Mouse (Mus musculus): Measurements from ENCODE around the gene Gm9774. TPM values are rescaled to one million over a fixed set of nuclear protein-coding genes. Genes with fewer than 3 reads are reported as not detected.

Gm9774 gene
- polyA plus RNA-seq, 1 experiment from 2014 or later, result 4.3 TPM

DNA sequence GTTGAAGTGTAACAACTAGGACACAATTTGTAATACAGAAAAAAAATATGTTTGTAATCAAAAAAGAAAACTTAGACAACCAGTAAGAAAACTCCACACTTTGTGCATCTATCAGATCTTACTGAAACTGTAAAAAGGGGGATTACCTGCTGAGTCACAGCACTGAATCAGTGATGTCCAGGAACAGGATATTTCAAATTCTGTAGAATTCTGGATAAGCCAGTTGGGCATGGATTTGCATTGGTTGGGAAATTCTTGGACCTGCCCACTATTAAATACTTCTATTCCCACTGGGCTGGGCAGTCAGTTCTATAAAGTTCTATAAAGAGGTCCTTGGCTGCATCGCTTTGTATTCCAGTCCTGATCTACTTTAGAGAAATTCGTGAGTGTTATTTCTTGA, 11.4 kb downstream of the Gm9774 start, which contains the start of gene Sprr2j-ps:
Sprr2j-ps (plus strand) TSS at position 301 of the 400 bp plus-strand sequence.
- 62% methylated on average over 2 of the region's 2 CpGs for WGBS (ENCODE audit: insufficient replicate concordance)
- no peaks in the 10 kb centered on the region for H3K27me3 ChIP-seq (ENCODE audit: control insufficient read depth, insufficient read depth, low read depth, low read length)

DNA sequence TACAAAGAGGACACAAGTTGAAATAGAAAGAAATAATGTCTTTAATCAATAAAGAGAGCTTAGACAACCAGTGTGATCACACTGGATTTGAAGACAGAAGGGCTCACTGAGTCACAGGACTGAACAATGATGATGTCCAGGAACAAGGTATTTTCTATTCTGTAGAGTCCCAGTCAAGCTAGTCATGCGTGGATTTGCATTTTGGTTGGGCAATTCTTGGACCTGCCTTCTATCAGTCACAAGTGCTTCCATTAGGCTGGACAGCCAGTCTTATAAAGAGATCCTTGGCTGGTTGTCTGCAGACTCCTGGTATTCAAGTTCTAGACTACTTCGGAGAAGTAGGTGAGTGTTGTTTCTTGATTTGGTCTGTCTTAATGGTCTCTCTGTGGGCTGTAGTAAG, 21.5 kb downstream of the Gm9774 start, which contains the start of gene Sprr2i:
Sprr2i (plus strand) TSS at position 301 of the 400 bp plus-strand sequence.
- no peaks in the 10 kb centered on the region for H3K36me3 ChIP-seq (ENCODE audit: control insufficient read depth, insufficient read depth)
- 66% methylated on average over 2 of the region's 2 CpGs for WGBS (ENCODE audit: insufficient replicate concordance)
- no peak for ATAC-seq (ENCODE audit: low read depth)
- no peak within 1 kb of the TSS for H3K9ac ChIP-seq (ENCODE audit: low read depth, low read length)
- H3K4me1 ChIP-seq (ENCODE audit: control insufficient read depth, low read depth, low read length), result no peaks in the 10 kb centered on the region
- H3K27ac ChIP-seq (ENCODE audit: low read length), result no peak within 1 kb of the TSS
- H3K4me3 ChIP-seq (ENCODE audit: low read depth, low read length), result no peak within 1 kb of the TSS
- no peak within 1 kb of the TSS for H3K4me2 ChIP-seq (ENCODE audit: low read depth, low read length)
- H3K9me3 ChIP-seq (replicated peaks; ENCODE audit: control insufficient read depth, low read length), result no peaks in the 10 kb centered on the region
- no peaks in the 10 kb centered on the region for H3K27me3 ChIP-seq (ENCODE audit: control insufficient read depth, insufficient read depth, low read depth, low read length)

More for the DNA sequence above, 11.4 kb downstream of the Gm9774 start, which contains the start of gene Sprr2j-ps:
- Histone ChIP-seq H3K9me3 (replicated peaks; ENCODE audit: control insufficient read depth, low read length) (no peaks in the 10 kb centered on the region), H3K4me3 (ENCODE audit: low read depth, low read length) (no peak within 1 kb of the TSS), H3K9ac (ENCODE audit: low read depth, low read length) (no peak within 1 kb of the TSS), H3K4me1 (ENCODE audit: control insufficient read depth, low read depth, low read length) (no peaks in the 10 kb centered on the region), H3K36me3 (ENCODE audit: control insufficient read depth, insufficient read depth) (no peaks in the 10 kb centered on the region), H3K27ac (ENCODE audit: low read length) (no peak within 1 kb of the TSS), H3K4me2 (ENCODE audit: low read depth, low read length) (no peak within 1 kb of the TSS)
- no peak for ATAC-seq (ENCODE audit: low read depth)

GRCm38 (mm10) chr3:92394301-92394700, 34.9 kb downstream of the Gm9774 start:
- H3K36me3 ChIP-seq (ENCODE audit: control insufficient read depth, insufficient read depth), result no peaks in the 10 kb centered on the region
- no peak overlapping the region for H3K27ac ChIP-seq (ENCODE audit: low read length)
- H3K9me3 ChIP-seq (replicated peaks; ENCODE audit: control insufficient read depth, low read length), result no peaks in the 10 kb centered on the region
- no peak overlapping the region for H3K9ac ChIP-seq (ENCODE audit: low read depth, low read length)
- no peak overlapping the region for H3K4me3 ChIP-seq (ENCODE audit: low read depth, low read length)
- H3K4me2 ChIP-seq (ENCODE audit: low read depth, low read length), result no peak overlapping the region
- no peaks in the 10 kb centered on the region for H3K4me1 ChIP-seq (ENCODE audit: control insufficient read depth, low read depth, low read length)
- no peak for ATAC-seq (ENCODE audit: low read depth)
- WGBS (ENCODE audit: insufficient replicate concordance), result 19% methylated on average over 1 of the region's 1 CpGs
- H3K27me3 ChIP-seq (ENCODE audit: control insufficient read depth, insufficient read depth, low read depth, low read length), result no peaks in the 10 kb centered on the region

- Histone ChIP-seq H3K9ac (ENCODE audit: low read depth, low read length) (no peak within 1 kb of the TSS), H3K4me2 (ENCODE audit: low read depth, low read length) (no peak within 1 kb of the TSS), H3K27me3 (ENCODE audit: control insufficient read depth, insufficient read depth, low read depth, low read length) (no peaks in the 10 kb centered on the region), H3K4me3 (ENCODE audit: low read depth, low read length) (no peak within 1 kb of the TSS), H3K27ac (ENCODE audit: low read length) (no peak within 1 kb of the TSS), H3K4me1 (ENCODE audit: control insufficient read depth, low read depth, low read length) (no peaks in the 10 kb centered on the region), H3K36me3 (ENCODE audit: control insufficient read depth, insufficient read depth) (no peaks in the 10 kb centered on the region), H3K9me3 (replicated peaks; ENCODE audit: control insufficient read depth, low read length) (no peaks in the 10 kb centered on the region)
- ATAC-seq (ENCODE audit: low read depth), result no peak
- WGBS (ENCODE audit: insufficient replicate concordance), result 50% methylated on average over 1 of the region's 1 CpGs
These were observed 43.8 kb downstream of the Gm9774 start, which contains the start of gene Sprr2h for GRCm38 (mm10) chr3:92385385-92385784. Gene Sprr2h, plus strand, starts transcription at chr3:92385685.

Other genes with a start within 250 kb of the Gm9774 start
- 0.04 TPM in 1 of 2 replicates, not detected in the other for gene Sprr2a1, start 213.6 kb downstream of the Gm9774 start, polyA plus RNA-seq (2015; fragmentation: Nextera tagmentation; extraction: Ambion mirVana)
- 0.08 and 2.0 TPM in 2 replicates for gene Sprr2a2, start 213.5 kb downstream of the Gm9774 start, polyA plus RNA-seq (2015; fragmentation: Nextera tagmentation; extraction: Ambion mirVana)
- 0.32 TPM in 1 of 2 replicates, not detected in the other for gene Sprr2a3, start 144.0 kb downstream of the Gm9774 start, polyA plus RNA-seq (2015; fragmentation: Nextera tagmentation; extraction: Ambion mirVana)
- gene Sprr2b, start 112.8 kb downstream of the Gm9774 start, polyA plus RNA-seq (2015; fragmentation: Nextera tagmentation; extraction: Ambion mirVana), result 0.11 TPM in 1 of 2 replicates, not detected in the other
- gene Sprr2d, start 90.3 kb downstream of the Gm9774 start, polyA plus RNA-seq (2015; fragmentation: Nextera tagmentation; extraction: Ambion mirVana), result not detected in 2 replicates
- gene Sprr2e, start 77.3 kb downstream of the Gm9774 start, polyA plus RNA-seq (2015; fragmentation: Nextera tagmentation; extraction: Ambion mirVana), result not detected in 2 replicates
- not detected in 2 replicates for gene Sprr2f, start 64.2 kb downstream of the Gm9774 start, polyA plus RNA-seq (2015; fragmentation: Nextera tagmentation; extraction: Ambion mirVana)
- gene Sprr2h, start 43.7 kb downstream of the Gm9774 start, polyA plus RNA-seq (2015; fragmentation: Nextera tagmentation; extraction: Ambion mirVana), result not detected in 2 replicates
- gene Sprr2i, start 21.4 kb downstream of the Gm9774 start, polyA plus RNA-seq (2015; fragmentation: Nextera tagmentation; extraction: Ambion mirVana), result not detected in 2 replicates
- gene Sprr2j-ps, start 11.3 kb downstream of the Gm9774 start, polyA plus RNA-seq (2015; fragmentation: Nextera tagmentation; extraction: Ambion mirVana), result not detected in 2 replicates
- not detected in 2 replicates for gene Sprr2k, start 3.2 kb upstream of the Gm9774 start, polyA plus RNA-seq (2015; fragmentation: Nextera tagmentation; extraction: Ambion mirVana)
- gene Sprr1b, start 9.4 kb upstream of the Gm9774 start, polyA plus RNA-seq (2015; fragmentation: Nextera tagmentation; extraction: Ambion mirVana), result not detected in 2 replicates
- not detected in 2 replicates for gene Sprr3, start 29.3 kb upstream of the Gm9774 start, polyA plus RNA-seq (2015; fragmentation: Nextera tagmentation; extraction: Ambion mirVana)
- gene Sprr1a, start 56.5 kb upstream of the Gm9774 start, polyA plus RNA-seq (2015; fragmentation: Nextera tagmentation; extraction: Ambion mirVana), result 0.15 TPM in 1 of 2 replicates, not detected in the other
- gene Sprr4, start 71.1 kb upstream of the Gm9774 start, polyA plus RNA-seq (2015; fragmentation: Nextera tagmentation; extraction: Ambion mirVana), result not detected in 2 replicates
- not detected in 2 replicates for gene 2310046K23Rik, start 105.1 kb upstream of the Gm9774 start, polyA plus RNA-seq (2015; fragmentation: Nextera tagmentation; extraction: Ambion mirVana)
- gene Ivl, start 144.3 kb upstream of the Gm9774 start, polyA plus RNA-seq (2015; fragmentation: Nextera tagmentation; extraction: Ambion mirVana), result not detected in 2 replicates
- 0.13 and 0.24 TPM in 2 replicates for gene Smcp, start 159.6 kb upstream of the Gm9774 start, polyA plus RNA-seq (2015; fragmentation: Nextera tagmentation; extraction: Ambion mirVana)
- gene 2210017I01Rik, start 178.1 kb upstream of the Gm9774 start, polyA plus RNA-seq (2015; fragmentation: Nextera tagmentation; extraction: Ambion mirVana), result not detected in 2 replicates
- gene Lce6a, start 192.2 kb upstream of the Gm9774 start, polyA plus RNA-seq (2015; fragmentation: Nextera tagmentation; extraction: Ambion mirVana), result 0.11 TPM in 1 of 2 replicates, not detected in the other
- not detected in 2 replicates for gene Lce1a1, start 218.9 kb upstream of the Gm9774 start, polyA plus RNA-seq (2015; fragmentation: Nextera tagmentation; extraction: Ambion mirVana)
- gene Lce1b, start 227.5 kb upstream of the Gm9774 start, polyA plus RNA-seq (2015; fragmentation: Nextera tagmentation; extraction: Ambion mirVana), result not detected in 2 replicates
- gene Lce1a2, start 240.9 kb upstream of the Gm9774 start, polyA plus RNA-seq (2015; fragmentation: Nextera tagmentation; extraction: Ambion mirVana), result not detected in 2 replicates
- gene Lce1c, start 249.8 kb upstream of the Gm9774 start, polyA plus RNA-seq (2015; fragmentation: Nextera tagmentation; extraction: Ambion mirVana), result not detected in 2 replicates